31 mouse cellular contexts compared by ENCODE assay signal in genomic region chr16:82815255-82815654, GRCm38 (mm10). TPM values are rescaled to one million over a fixed set of nuclear protein-coding genes. Genes with fewer than 3 reads are reported as not detected.
DNase-seq lines count a peak whose midpoint lies in the region; ATAC-seq lines count a peak whose summit lies in the region.
"Had no signal": no experiment of that assay in that cellular context is flagged by ENCODE, and none has a peak within 500 bp of the region (broad histone marks: within the 10 kb centered on the region; RNA-seq: fewer than 3 reads in every experiment).

No protein-coding gene starts in this region.

- H3K9ac ChIP-seq in midbrain, embryonic 12.5 days (replicated peaks), result no peak overlapping the region
- H3K9ac ChIP-seq in midbrain, embryonic 13.5 days (replicated peaks), result no peak overlapping the region
- no peak overlapping the region for H3K9ac ChIP-seq in neural tube, embryonic 12.5 days
- H3K9ac ChIP-seq in neural tube, embryonic 15.5 days (replicated peaks), result no peak overlapping the region
- no peak overlapping the region for H3K9ac ChIP-seq in forebrain, embryonic 11.5 days (ENCODE audit: low read length)
- H3K9ac ChIP-seq: embryonic facial prominence, embryonic 12.5 days; embryonic facial prominence, embryonic 15.5 days; forebrain, embryonic 12.5 days; forebrain, embryonic 15.5 days; heart, embryonic 13.5 days; hindbrain, embryonic 15.5 days; intestine, embryonic 15.5 days had no signal

- peak; percentile 9 for DNase-seq in embryo, embryonic 11 days
- no peak for DNase-seq in embryo, embryonic 9.5 days (ENCODE audit: extremely low spot score)
- no peak for DNase-seq in forebrain, embryonic 11.5 days (ENCODE audit: low spot score)
- DNase-seq: adrenal gland, postnatal 10 days; adrenal gland, postnatal 36 days; B cell, adult 2 months; cerebellum, adult 18-20 months; cerebellum, adult 9-10 months; cerebellum, postnatal 25 days; gastrocnemius, postnatal 10 days; gastrocnemius, postnatal 36 days; heart, adult 2 months; heart, postnatal 14 days; heart, postnatal 4 days had no signal

- H3K36me3 ChIP-seq in midbrain, embryonic 12.5 days, result no peaks in the 10 kb centered on the region
- no peaks in the 10 kb centered on the region for H3K36me3 ChIP-seq in midbrain, embryonic 13.5 days
- H3K36me3 ChIP-seq in neural tube, embryonic 12.5 days, result no peaks in the 10 kb centered on the region
- no peaks in the 10 kb centered on the region for H3K36me3 ChIP-seq in neural tube, embryonic 15.5 days
- H3K36me3 ChIP-seq in forebrain, embryonic 11.5 days (ENCODE audit: control insufficient read depth, insufficient read depth, low read length), result no peaks in the 10 kb centered on the region
- H3K36me3 ChIP-seq: embryonic facial prominence, embryonic 12.5 days; embryonic facial prominence, embryonic 15.5 days; forebrain, embryonic 12.5 days; forebrain, embryonic 15.5 days; G1E; heart, embryonic 10.5 days; heart, embryonic 13.5 days; hindbrain, embryonic 15.5 days; intestine, embryonic 15.5 days had no signal

- H3K27ac ChIP-seq in midbrain, embryonic 12.5 days (replicated peaks), result no peak overlapping the region
- H3K27ac ChIP-seq in midbrain, embryonic 13.5 days, result no peak overlapping the region
- H3K27ac ChIP-seq in neural tube, embryonic 12.5 days, result no peak overlapping the region
- no peak overlapping the region for H3K27ac ChIP-seq in neural tube, embryonic 15.5 days (replicated peaks)
- H3K27ac ChIP-seq in forebrain, embryonic 11.5 days (ENCODE audit: low read depth, low read length), result no peak overlapping the region
- H3K27ac ChIP-seq: embryonic facial prominence, embryonic 12.5 days; embryonic facial prominence, embryonic 15.5 days; forebrain, embryonic 12.5 days; forebrain, embryonic 15.5 days; heart, adult 2 months; heart, embryonic 10.5 days; heart, embryonic 13.5 days; hindbrain, embryonic 15.5 days; intestine, embryonic 15.5 days had no signal

- H3K27me3 ChIP-seq in midbrain, embryonic 12.5 days, result no peaks in the 10 kb centered on the region
- H3K27me3 ChIP-seq in midbrain, embryonic 13.5 days, result no peaks in the 10 kb centered on the region
- H3K27me3 ChIP-seq in neural tube, embryonic 12.5 days (replicated peaks), result no peaks in the 10 kb centered on the region
- H3K27me3 ChIP-seq in neural tube, embryonic 15.5 days (replicated peaks), result no peaks in the 10 kb centered on the region
- no peaks in the 10 kb centered on the region for H3K27me3 ChIP-seq in forebrain, embryonic 11.5 days (ENCODE audit: control insufficient read depth, insufficient read depth, low read length)
- H3K27me3 ChIP-seq: CH12.LX; embryonic facial prominence, embryonic 12.5 days; embryonic facial prominence, embryonic 15.5 days; forebrain, embryonic 12.5 days; forebrain, embryonic 15.5 days; heart, embryonic 13.5 days; hindbrain, embryonic 15.5 days; intestine, embryonic 15.5 days; Patski had no signal

- peak; percentile 16; the same call in 1 of the 2 replicates for ATAC-seq in midbrain, embryonic 12.5 days (ENCODE audit: low FRiP score, low read depth)
- no peak for ATAC-seq in midbrain, embryonic 13.5 days
- ATAC-seq in neural tube, embryonic 12.5 days (ENCODE audit: low FRiP score, low read depth), result peak; percentile 50; the same call in 1 of the 2 replicates
- no peak for ATAC-seq in neural tube, embryonic 15.5 days (ENCODE audit: low FRiP score)
- ATAC-seq in forebrain, embryonic 11.5 days (replicated peaks; ENCODE audit: low FRiP score), result no peak
- ATAC-seq: forebrain, embryonic 15.5 days; intestine, embryonic 15.5 days; Patski had no signal

- no peak overlapping the region for H3K4me2 ChIP-seq in midbrain, embryonic 12.5 days (replicated peaks)
- no peak overlapping the region for H3K4me2 ChIP-seq in midbrain, embryonic 13.5 days (replicated peaks)
- no peak overlapping the region for H3K4me2 ChIP-seq in neural tube, embryonic 12.5 days (replicated peaks)
- H3K4me2 ChIP-seq in neural tube, embryonic 15.5 days, result no peak overlapping the region
- H3K4me2 ChIP-seq in forebrain, embryonic 11.5 days (ENCODE audit: low read depth, low read length, severe bottlenecking), result no peak overlapping the region
- H3K4me2 ChIP-seq: embryonic facial prominence, embryonic 12.5 days; embryonic facial prominence, embryonic 15.5 days; forebrain, embryonic 12.5 days; forebrain, embryonic 15.5 days; heart, embryonic 13.5 days; hindbrain, embryonic 15.5 days; intestine, embryonic 15.5 days had no signal

- H3K9me3 ChIP-seq in midbrain, embryonic 12.5 days, result no peaks in the 10 kb centered on the region
- H3K9me3 ChIP-seq in midbrain, embryonic 13.5 days, result no peaks in the 10 kb centered on the region
- no peaks in the 10 kb centered on the region for H3K9me3 ChIP-seq in neural tube, embryonic 12.5 days
- H3K9me3 ChIP-seq in neural tube, embryonic 15.5 days (replicated peaks), result no peaks in the 10 kb centered on the region
- no peaks in the 10 kb centered on the region for H3K9me3 ChIP-seq in forebrain, embryonic 11.5 days (ENCODE audit: control insufficient read depth, low read length)
- H3K9me3 ChIP-seq: embryonic facial prominence, embryonic 12.5 days; embryonic facial prominence, embryonic 15.5 days; forebrain, embryonic 12.5 days; forebrain, embryonic 15.5 days; G1E; heart, embryonic 10.5 days; heart, embryonic 13.5 days; hindbrain, embryonic 15.5 days; intestine, embryonic 15.5 days had no signal

- H3K4me3 ChIP-seq in midbrain, embryonic 12.5 days, result no peak overlapping the region
- no peak overlapping the region for H3K4me3 ChIP-seq in midbrain, embryonic 13.5 days (replicated peaks)
- H3K4me3 ChIP-seq in neural tube, embryonic 12.5 days, result no peak overlapping the region
- no peak overlapping the region for H3K4me3 ChIP-seq in neural tube, embryonic 15.5 days (replicated peaks)
- no peak overlapping the region for H3K4me3 ChIP-seq in forebrain, embryonic 11.5 days (ENCODE audit: low read depth, low read length)
- H3K4me3 ChIP-seq: embryonic facial prominence, embryonic 12.5 days; embryonic facial prominence, embryonic 15.5 days; forebrain, embryonic 12.5 days; forebrain, embryonic 15.5 days; heart, adult 2 months; heart, embryonic 10.5 days; heart, embryonic 13.5 days; hindbrain, embryonic 15.5 days; intestine, embryonic 15.5 days had no signal

- no peaks in the 10 kb centered on the region for H3K4me1 ChIP-seq in midbrain, embryonic 12.5 days
- no peaks in the 10 kb centered on the region for H3K4me1 ChIP-seq in midbrain, embryonic 13.5 days (replicated peaks)
- H3K4me1 ChIP-seq in neural tube, embryonic 12.5 days, result no peaks in the 10 kb centered on the region
- no peaks in the 10 kb centered on the region for H3K4me1 ChIP-seq in neural tube, embryonic 15.5 days
- no peaks in the 10 kb centered on the region for H3K4me1 ChIP-seq in forebrain, embryonic 11.5 days (replicated peaks; ENCODE audit: control insufficient read depth, insufficient read depth, low read length)
- H3K4me1 ChIP-seq: embryonic facial prominence, embryonic 12.5 days; embryonic facial prominence, embryonic 15.5 days; forebrain, embryonic 12.5 days; forebrain, embryonic 15.5 days; heart, embryonic 10.5 days; heart, embryonic 13.5 days; hindbrain, embryonic 15.5 days; intestine, embryonic 15.5 days had no signal

RNA-seq across cellular contexts. Expression of gene Gm21833, which starts 12.9 kb away (rescaled TPM):
- polyA plus RNA-seq in midbrain, embryonic 12.5 days (2016; fragmentation: Nextera tagmentation; extraction: Ambion mirVana), result not detected in 2 replicates
- not detected in 2 replicates for polyA plus RNA-seq in midbrain, embryonic 13.5 days (2015; fragmentation: Nextera tagmentation; extraction: Ambion mirVana)
- polyA plus RNA-seq in neural tube, embryonic 12.5 days (2016; fragmentation: Nextera tagmentation; extraction: Ambion mirVana), result not detected in 2 replicates
- polyA plus RNA-seq in neural tube, embryonic 15.5 days (2015; fragmentation: Nextera tagmentation; extraction: Ambion mirVana), result not detected in 2 replicates
- not detected in 2 replicates for polyA plus RNA-seq in forebrain, embryonic 11.5 days (2014; fragmentation: Nextera tagmentation; extraction: Ambion mirVana)
- polyA plus RNA-seq: embryonic facial prominence, embryonic 12.5 days; embryonic facial prominence, embryonic 15.5 days; forebrain, embryonic 12.5 days; forebrain, embryonic 15.5 days; G1E; heart, adult 2 months; heart, embryonic 10.5 days; heart, embryonic 13.5 days; heart, embryonic 16.5 days; hindbrain, embryonic 11.5 days; hindbrain, embryonic 15.5 days; intestine, embryonic 15.5 days; Patski had no signal

Comparison
In these comparisons a context has a peak if more than half of its experiments do, and no peak if none do; other contexts are left out.
1. ATAC-seq: peak in midbrain, embryonic 12.5 days (single experiment) and neural tube, embryonic 12.5 days (single experiment); none in midbrain, embryonic 13.5 days (single experiment), neural tube, embryonic 15.5 days (single experiment) and forebrain, embryonic 11.5 days (single experiment).